Mouse (Mus musculus) kidney, adult 2 months (tissue): ENCODE measurements at regions not wholly inside any gene's neighbourhood (a gene's known extent, or its start where the extent isn't known, plus 50 kb on each side); places are given as distances from the start of the nearest gene placed in this dataset.

Source experiments
- CTCF ChIP-seq: fragments of 200-500 bp; conservative IDR thresholded peaks from 2 replicates; pipeline ENCODE4 v1.5.1; 2011; ENCODE audit warnings: low read depth, mild to moderate bottlenecking, control low read depth, low read length, moderate library complexity, mixed read lengths; ENCODE audit not compliant: insufficient read depth, insufficient read length
- POLR2A ChIP-seq: fragments of 200-500 bp; IDR thresholded peaks from one replicate; pipeline ENCODE4 v1.6.1; 2011; ENCODE audit warnings: low read depth, low read length, control low read depth

DNA sequence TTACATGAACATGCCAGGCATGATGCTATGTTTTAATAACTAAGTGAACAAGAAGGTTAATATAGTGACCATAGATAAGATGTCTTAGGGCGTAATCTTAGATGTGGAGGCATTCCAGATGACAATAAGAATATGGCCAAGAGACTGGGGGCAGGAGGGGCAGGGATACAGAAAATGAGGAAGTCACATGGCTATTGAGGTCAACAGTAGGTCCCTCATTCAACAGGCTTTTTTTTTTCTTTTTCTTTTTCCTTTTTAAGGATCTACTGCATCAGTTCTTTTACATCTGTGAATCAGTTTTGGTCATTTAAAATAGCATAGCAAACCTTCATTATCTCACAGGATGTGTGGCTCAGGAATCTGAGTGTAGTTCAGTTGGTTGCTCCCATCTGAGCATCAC is 80.4 kb upstream of the Tmem164 start:
- TF ChIP-seq CTCF (no peak), POLR2A (no peak)
